Mouse (Mus musculus) erythroblast, embryonic 14.5 days (primary cell): ENCODE results near the gene Efnb2.

Experiments
- GATA1 ChIP-seq: IDR thresholded peaks from 2 replicates; pipeline ENCODE4 v1.6.1; 2012; ENCODE audit warnings: low read length, inconsistent platforms, mixed read lengths
- TAL1 ChIP-seq: IDR thresholded peaks from 3 replicates; pipeline ENCODE4 v1.6.1; 2012; ENCODE audit warnings: low read length, inconsistent platforms, mixed read lengths

GRCm38 (mm10) chr8:8678236-8678635 lies 17.2 kb upstream of the Efnb2 start:
- TF ChIP-seq GATA1 (no peak), TAL1 (no peak)
